Mouse (Mus musculus): Measurements from ENCODE around the gene Psmb3. TPM values are rescaled to one million over a fixed set of nuclear protein-coding genes. Genes with fewer than 3 reads are reported as not detected.

The Psmb3 gene
- total and polyA plus RNA-seq, 2 experiments from 2014 or later, result 486 to 495 TPM

DNA sequence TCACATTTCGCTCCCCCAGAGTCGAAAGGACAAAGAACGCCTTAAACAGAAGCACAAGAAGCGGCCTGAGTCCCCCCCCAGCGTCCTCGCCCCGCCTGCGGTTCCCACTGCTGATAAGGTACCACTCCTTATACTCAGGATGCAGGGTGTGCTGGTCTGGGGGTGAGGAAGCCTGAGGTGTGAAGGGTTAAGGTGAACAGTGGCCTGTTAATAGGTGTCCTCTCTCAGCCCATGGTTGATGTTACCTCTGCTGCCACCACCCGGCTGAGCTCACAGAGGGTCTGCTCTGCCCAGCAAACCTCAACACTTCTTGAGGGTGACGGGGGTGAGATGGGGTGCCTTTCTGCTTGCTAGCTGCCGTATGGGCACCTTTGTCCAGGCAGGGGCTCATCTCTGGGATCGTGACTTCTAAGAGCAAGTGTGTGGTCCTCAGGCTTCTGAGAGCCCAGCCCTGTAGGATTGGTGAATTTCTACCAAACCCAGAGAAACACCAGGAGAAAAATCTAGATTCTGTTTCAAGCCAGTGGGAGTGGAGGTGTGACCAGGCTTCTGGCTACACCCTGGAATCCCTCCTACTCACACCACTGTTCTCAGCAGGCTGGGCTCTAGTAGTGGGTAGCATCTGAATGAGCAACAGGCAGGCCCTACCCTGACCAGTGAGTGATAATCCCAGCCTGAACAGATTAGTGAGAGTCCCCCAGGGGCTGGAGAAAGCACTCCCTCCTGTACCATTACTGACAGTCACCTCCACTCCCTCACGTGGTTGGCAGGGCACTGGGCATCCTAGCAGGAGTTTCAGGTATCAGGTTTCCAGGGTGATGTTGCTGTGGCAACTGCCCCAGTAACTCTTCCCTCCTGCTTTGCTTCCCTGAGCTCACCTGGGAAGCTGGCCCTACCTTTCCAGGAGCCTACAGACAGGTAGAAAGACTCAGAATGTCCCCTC lies 32.7 kb upstream of the Psmb3 start:
- peaks cover 84% of the 10 kb centered on the region for H3K36me3 ChIP-seq (replicated peaks; ENCODE audit: control insufficient read depth, insufficient read depth, low read length)
- DNase-seq (ENCODE audit: low spot score), result peak; percentile 52

DNA sequence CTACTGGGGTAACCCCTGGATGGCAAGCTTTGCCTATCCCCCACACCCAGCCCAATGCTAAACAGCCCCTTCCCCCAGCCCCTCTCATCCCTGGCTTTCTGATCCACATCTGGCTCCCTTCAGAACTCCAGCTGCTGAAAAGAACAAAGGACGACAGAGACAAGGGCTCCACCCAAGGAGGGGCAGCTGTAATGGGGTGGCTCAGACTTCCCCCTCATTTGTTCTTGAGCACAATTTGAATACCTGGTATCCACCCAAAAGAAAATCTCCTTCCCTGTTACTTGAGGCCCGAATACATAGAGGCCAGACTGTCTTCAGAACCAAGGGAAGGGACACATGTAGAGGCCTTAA lies 32.0 kb upstream of the Psmb3 start:
- peaks cover 87% of the 10 kb centered on the region for H3K36me3 ChIP-seq (replicated peaks; ENCODE audit: control insufficient read depth, insufficient read depth, low read length)

More for the DNA sequence above, 32.7 kb upstream of the Psmb3 start:
- no peaks in the 10 kb centered on the region for H3K9me3 ChIP-seq (replicated peaks; ENCODE audit: control insufficient read depth, low read length)
- 0 out of 2 replicates have a peak overlapping the region, but pooled peaks have one; percentile 14 for H3K4me3 ChIP-seq (ENCODE audit: low read depth, low read length)
- peaks cover 16% of the 10 kb centered on the region for H3K4me1 ChIP-seq (ENCODE audit: control insufficient read depth, insufficient read depth)
- H3K27me3 ChIP-seq (ENCODE audit: control insufficient read depth, insufficient read depth, low read length), result no peaks in the 10 kb centered on the region
- H3K27ac ChIP-seq (ENCODE audit: low read depth), result peak overlapping the region; percentile 91
- H3K9ac ChIP-seq (replicated peaks; ENCODE audit: low read depth, low read length), result peak overlapping the region; percentile 45
- peak; percentile 82 for ATAC-seq (ENCODE audit: insufficient read depth, low read depth)
- TF ChIP-seq CTCF (IDR thresholded peaks at IDR 0.05; ENCODE audit: low read depth) (peak; percentile 50), EP300 (IDR thresholded peaks at IDR 0.05; ENCODE audit: low read depth) (no peak)
- 23% methylated on average over 13 of the region's 13 CpGs for WGBS
- H3K4me2 ChIP-seq (ENCODE audit: low read depth, low read length), result peak overlapping the region; percentile 57

DNA sequence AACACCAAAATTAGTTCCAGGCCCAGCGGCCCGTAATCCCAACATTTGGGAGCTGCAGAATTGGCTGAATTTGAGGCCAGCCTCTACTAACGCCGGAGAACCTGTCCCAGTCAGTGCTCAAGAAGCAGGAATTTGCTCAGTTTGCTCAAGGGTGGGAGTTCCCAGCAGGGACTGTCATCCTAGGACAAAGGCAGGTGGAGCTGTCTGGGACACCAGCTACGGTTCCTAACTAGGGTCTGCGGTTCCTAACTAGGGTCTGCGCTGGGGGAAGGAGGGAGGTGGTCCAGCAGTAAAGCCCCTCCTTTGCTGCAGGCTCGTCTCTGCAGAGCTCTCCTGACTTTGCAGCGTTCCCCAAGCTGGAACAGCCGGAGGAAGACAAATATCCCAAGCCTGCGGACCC lies 30.1 kb upstream of the Psmb3 start:
- Histone ChIP-seq H3K27ac (ENCODE audit: low read depth) (no peak overlapping the region), H3K4me3 (ENCODE audit: low read depth, low read length) (no peak overlapping the region), H3K4me2 (ENCODE audit: low read depth, low read length) (no peak overlapping the region), H3K9ac (replicated peaks; ENCODE audit: low read depth, low read length) (no peak overlapping the region), H3K9me3 (replicated peaks; ENCODE audit: control insufficient read depth, low read length) (no peaks in the 10 kb centered on the region), H3K4me1 (ENCODE audit: control insufficient read depth, insufficient read depth) (peaks cover 16% of the 10 kb centered on the region), H3K36me3 (replicated peaks; ENCODE audit: control insufficient read depth, insufficient read depth, low read length) (peaks cover 89% of the 10 kb centered on the region), H3K27me3 (ENCODE audit: control insufficient read depth, insufficient read depth, low read length) (no peaks in the 10 kb centered on the region)
- WGBS, result 87% methylated on average over 11 of the region's 11 CpGs
- ATAC-seq (ENCODE audit: insufficient read depth, low read depth) (no peak), DNase-seq (ENCODE audit: low spot score) (no peak)
- TF ChIP-seq EP300 (IDR thresholded peaks at IDR 0.05; ENCODE audit: low read depth), result no peak
- no peak for TF ChIP-seq CTCF (IDR thresholded peaks at IDR 0.05; ENCODE audit: low read depth)

More for the DNA sequence above, 32.0 kb upstream of the Psmb3 start:
- DNase-seq (ENCODE audit: low spot score) (no peak), ATAC-seq (ENCODE audit: insufficient read depth, low read depth) (no peak)
- H3K27ac ChIP-seq (ENCODE audit: low read depth), result no peak overlapping the region
- H3K9me3 ChIP-seq (replicated peaks; ENCODE audit: control insufficient read depth, low read length), result no peaks in the 10 kb centered on the region
- H3K4me3 ChIP-seq (ENCODE audit: low read depth, low read length), result no peak overlapping the region
- no peak overlapping the region for H3K4me2 ChIP-seq (ENCODE audit: low read depth, low read length)
- TF ChIP-seq EP300 (IDR thresholded peaks at IDR 0.05; ENCODE audit: low read depth), result no peak
- no peak for TF ChIP-seq CTCF (IDR thresholded peaks at IDR 0.05; ENCODE audit: low read depth)
- H3K4me1 ChIP-seq (ENCODE audit: control insufficient read depth, insufficient read depth), result peaks cover 16% of the 10 kb centered on the region
- H3K27me3 ChIP-seq (ENCODE audit: control insufficient read depth, insufficient read depth, low read length), result no peaks in the 10 kb centered on the region
- WGBS, result 77% methylated on average over 2 of the region's 2 CpGs
- H3K9ac ChIP-seq (replicated peaks; ENCODE audit: low read depth, low read length), result no peak overlapping the region

GRCm38 (mm10) chr11:97676050-97676754 lies 27.0 kb upstream of the Psmb3 start:
- H3K4me3 ChIP-seq (ENCODE audit: low read depth, low read length), result no peak overlapping the region
- no peaks in the 10 kb centered on the region for H3K27me3 ChIP-seq (ENCODE audit: control insufficient read depth, insufficient read depth, low read length)
- H3K27ac ChIP-seq (ENCODE audit: low read depth), result no peak overlapping the region
- no peaks in the 10 kb centered on the region for H3K4me1 ChIP-seq (ENCODE audit: control insufficient read depth, insufficient read depth)
- ATAC-seq (ENCODE audit: insufficient read depth, low read depth) (no peak), DNase-seq (ENCODE audit: low spot score) (no peak)
- no peak overlapping the region for H3K4me2 ChIP-seq (ENCODE audit: low read depth, low read length)
- H3K9ac ChIP-seq (replicated peaks; ENCODE audit: low read depth, low read length), result no peak overlapping the region
- TF ChIP-seq CTCF (IDR thresholded peaks at IDR 0.05; ENCODE audit: low read depth) (no peak), EP300 (IDR thresholded peaks at IDR 0.05; ENCODE audit: low read depth) (no peak)
- WGBS, result 68% methylated on average over 14 of the region's 15 CpGs
- peaks cover 92% of the 10 kb centered on the region for H3K36me3 ChIP-seq (replicated peaks; ENCODE audit: control insufficient read depth, insufficient read depth, low read length)
- no peaks in the 10 kb centered on the region for H3K9me3 ChIP-seq (replicated peaks; ENCODE audit: control insufficient read depth, low read length)

DNA sequence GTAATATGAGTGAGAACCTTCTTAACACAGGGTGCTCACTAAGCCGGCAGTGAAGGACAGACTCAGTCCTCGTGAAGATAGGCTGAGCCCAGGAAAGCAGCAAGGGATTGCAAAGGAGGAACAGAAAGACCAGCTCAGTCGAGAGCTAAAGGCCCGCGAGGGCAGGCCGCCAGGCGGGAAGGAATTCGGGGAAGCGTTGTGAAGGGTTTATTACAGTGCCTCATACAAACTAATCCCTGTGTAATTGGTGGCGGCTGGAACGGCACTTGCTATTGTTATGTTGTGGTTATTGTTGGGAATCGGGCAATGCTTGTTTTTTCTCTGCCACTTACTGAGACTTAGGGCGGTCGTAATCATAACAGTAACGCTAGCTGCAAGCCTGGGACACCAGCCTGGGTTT lies 25.8 kb upstream of the Psmb3 start:
- H3K27me3 ChIP-seq (ENCODE audit: control insufficient read depth, insufficient read depth, low read length), result no peaks in the 10 kb centered on the region
- no peak for ATAC-seq (ENCODE audit: insufficient read depth, low read depth)
- no peak overlapping the region for H3K4me2 ChIP-seq (ENCODE audit: low read depth, low read length)
- no peaks in the 10 kb centered on the region for H3K9me3 ChIP-seq (replicated peaks; ENCODE audit: control insufficient read depth, low read length)
- DNase-seq (ENCODE audit: low spot score), result no peak
- H3K27ac ChIP-seq (ENCODE audit: low read depth), result no peak overlapping the region
- no peaks in the 10 kb centered on the region for H3K4me1 ChIP-seq (ENCODE audit: control insufficient read depth, insufficient read depth)
- peaks cover 92% of the 10 kb centered on the region for H3K36me3 ChIP-seq (replicated peaks; ENCODE audit: control insufficient read depth, insufficient read depth, low read length)
- no peak overlapping the region for H3K9ac ChIP-seq (replicated peaks; ENCODE audit: low read depth, low read length)
- WGBS, result 64% methylated on average over 15 of the region's 15 CpGs
- H3K4me3 ChIP-seq (ENCODE audit: low read depth, low read length), result no peak overlapping the region
- no peak for TF ChIP-seq EP300 (IDR thresholded peaks at IDR 0.05; ENCODE audit: low read depth)
- TF ChIP-seq CTCF (IDR thresholded peaks at IDR 0.05; ENCODE audit: low read depth), result no peak

Measured in heart, postnatal 0 days (tissue).